Mouse (Mus musculus): ENCODE data around the gene Olfr97. TPM values are rescaled to one million over a fixed set of nuclear protein-coding genes. Genes with fewer than 3 reads are reported as not detected.
"Not testable (repeated sequence)": the region's sequence is repeated elsewhere in the genome, so short reads cannot be mapped to it uniquely, and the experiment has no call there.

Olfr97 gene
- total RNA-seq (2021) = not detected
- long read RNA-seq, experiment 1 = 0 reads
- long read RNA-seq, experiment 2 = 0 reads

DNA sequence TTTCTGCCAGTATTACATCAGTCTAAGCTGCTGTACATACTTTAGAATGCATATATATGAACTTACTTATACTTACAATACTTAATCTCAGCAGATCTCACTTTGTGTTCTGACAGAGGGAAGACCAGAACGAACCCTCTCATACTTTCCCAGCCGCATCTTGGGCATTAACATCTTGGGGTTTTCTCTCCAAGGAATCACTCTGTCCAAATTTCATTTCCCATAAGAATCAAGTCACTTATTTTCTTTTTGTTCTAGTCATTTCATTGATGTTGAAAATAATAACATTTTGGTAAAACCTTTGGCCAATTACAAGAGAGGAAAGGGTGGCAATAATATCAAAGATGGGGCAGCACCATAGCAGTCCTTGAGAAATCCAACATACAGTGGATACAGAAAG, at the start of gene Olfr97:
Gene Olfr97, minus strand, starts transcription at position 101 of the 400 bp plus-strand sequence.
- intact Hi-C loops (cut with DNase I); DNase-seq: not testable (repeated sequence)

DNA sequence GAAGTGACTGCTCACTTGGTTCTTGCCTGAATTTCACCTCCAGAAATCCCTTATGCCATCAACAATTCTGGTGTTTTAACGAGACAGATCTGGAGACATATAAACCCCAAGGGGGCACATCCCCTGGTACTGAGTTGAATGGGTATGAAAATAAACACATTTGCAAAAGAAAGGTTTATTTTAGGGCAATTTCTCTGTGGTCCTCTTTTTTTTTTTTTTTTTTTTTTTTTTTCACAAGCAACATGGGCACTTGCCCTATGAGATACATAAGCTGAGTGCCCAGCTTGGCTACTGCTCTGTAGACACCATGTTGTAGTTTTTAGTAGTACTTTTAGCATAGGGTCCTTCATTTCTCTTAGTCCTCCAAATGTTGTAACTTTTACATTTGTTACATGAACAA, 46.2 kb upstream of the Olfr97 start, which contains the start of gene Olfr99:
Gene Olfr99, minus strand, starts transcription at position 101 of the 400 bp plus-strand sequence.
- intact Hi-C loops (cut with DNase I) = no loop called here
- DNase-seq = no peak

DNA sequence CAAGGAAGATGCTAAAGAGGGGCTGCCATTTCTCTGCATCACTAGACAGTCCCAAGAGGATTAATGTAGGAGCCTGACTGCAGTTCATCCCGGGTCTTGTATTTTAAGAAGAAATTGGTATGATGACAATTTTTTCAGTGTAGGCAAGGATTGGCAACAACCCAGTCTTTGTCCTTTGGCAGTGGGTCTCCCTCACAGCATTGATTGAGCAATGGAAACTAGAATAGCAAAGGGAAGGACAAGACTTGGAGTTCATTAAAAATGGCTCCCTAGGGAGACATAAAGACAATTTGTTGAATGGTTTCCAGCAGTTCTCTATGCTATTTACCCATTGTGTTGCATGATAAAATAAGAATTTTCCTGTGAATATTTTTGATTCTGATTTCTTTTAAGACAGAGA, 43.2 kb upstream of the Olfr97 start:
- intact Hi-C loops (cut with DNase I) = no loop called here
- DNase-seq = no peak

DNA sequence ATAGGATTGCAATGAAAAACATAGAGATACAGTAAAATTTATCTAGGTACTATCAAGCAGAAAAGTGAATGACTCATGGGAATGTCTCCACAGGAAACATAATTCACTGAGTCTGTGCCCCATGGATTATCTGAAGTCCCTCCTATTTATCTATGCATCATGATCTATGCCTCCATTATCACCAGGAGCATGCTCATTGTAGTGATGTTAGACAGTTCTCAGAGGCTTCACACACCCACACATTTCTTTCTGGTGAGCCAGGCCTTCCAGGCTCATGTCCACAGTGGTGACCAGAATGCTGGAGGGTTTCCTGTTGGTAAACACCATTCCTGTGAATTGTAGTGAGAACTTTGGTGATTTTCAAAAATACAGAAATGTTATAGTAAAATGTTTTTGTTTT, 39.4 kb upstream of the Olfr97 start:
- intact Hi-C loops (cut with DNase I) = no loop called here
- no peak for DNase-seq

DNA sequence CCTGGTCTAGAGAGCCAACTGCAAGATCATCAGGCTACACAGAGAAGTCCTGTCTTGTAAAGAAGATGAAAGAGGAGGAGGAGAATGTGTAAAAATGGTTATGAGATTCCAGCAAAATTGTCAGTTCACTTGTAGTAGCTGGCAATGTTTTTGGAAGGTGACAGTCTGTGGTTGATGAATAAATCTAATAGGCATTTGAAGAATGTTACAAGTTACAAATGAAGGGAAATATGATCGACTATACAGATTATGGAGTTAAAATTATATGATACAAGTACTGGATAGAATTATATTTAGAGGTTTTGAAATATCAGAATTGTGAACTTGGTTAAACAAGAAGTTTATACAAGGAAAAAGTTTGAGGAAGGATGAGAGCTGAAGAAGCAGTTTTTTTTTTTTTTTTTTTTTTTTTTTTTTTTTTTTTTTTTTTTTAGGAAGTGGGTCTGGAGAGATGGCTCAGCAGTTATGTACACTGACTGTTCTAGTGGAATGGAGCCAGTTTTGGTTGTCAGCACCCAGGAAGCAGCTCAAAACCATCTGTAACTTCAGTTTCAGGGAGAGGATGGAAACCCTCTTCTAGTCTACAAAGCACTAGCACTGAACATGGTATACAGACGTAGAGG, 38.6 kb upstream of the Olfr97 start:
- intact Hi-C loops (cut with DNase I) = no loop called here
- no peak for DNase-seq

DNA sequence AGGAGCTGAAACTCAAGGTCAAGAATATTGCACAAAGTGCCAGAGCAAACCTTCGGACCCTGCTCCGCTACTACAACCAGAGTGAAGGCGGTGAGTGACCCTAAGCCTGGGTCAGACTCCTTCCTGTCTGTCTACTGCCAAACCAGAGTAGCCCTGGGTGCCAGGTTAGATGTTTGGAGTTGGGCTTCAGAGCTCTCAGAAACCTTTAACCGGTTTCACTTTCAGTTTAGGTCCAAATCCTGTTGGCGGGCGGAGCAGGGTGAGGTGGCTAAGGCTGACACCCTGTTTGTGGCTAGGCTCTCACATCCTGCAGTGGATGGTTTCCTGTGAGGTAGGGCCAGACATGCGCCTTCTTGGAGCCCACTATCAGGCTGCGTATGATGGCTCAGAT, 33.6 kb upstream of the Olfr97 start:
- DNase-seq = peak; percentile 15 to 53
- intact Hi-C loops (cut with DNase I) = no loop called here

DNA sequence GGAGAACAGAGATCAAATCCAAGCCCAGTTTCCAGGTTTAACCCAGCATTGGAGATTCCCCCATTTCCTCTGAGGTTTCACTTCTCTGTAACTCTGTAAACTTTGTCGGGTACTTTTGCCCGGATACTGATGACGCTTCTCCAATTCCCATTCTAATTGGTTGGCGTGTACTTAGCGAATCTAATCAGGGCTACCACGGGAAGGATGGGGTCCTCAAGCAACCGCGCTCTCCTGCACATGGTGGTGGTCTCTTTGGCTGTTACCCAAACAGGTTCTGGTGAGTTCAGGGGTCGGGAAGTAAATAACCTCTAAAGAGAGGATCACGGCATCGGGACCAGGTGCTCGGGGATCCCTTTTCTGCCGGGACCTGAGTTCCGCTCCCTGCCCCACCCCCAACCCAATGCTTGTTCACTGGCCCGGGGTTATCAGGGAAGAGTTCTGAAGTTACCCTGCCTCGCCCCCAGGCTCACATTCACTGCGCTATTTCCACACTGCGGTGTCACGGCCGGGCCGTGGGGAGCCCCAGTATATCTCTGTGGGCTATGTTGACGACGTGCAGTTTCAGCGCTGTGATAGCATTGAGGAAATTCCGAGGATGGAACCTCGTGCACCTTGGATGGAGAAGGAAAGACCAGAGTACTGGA, 33.0 kb upstream of the Olfr97 start, which contains the start of gene H2-M3:
Gene H2-M3, plus strand, starts transcription at position 163 of the 644 bp plus-strand sequence.
- peak; percentile 74 to 83 for DNase-seq
- intact Hi-C loops (cut with DNase I) = no loop called here

DNA sequence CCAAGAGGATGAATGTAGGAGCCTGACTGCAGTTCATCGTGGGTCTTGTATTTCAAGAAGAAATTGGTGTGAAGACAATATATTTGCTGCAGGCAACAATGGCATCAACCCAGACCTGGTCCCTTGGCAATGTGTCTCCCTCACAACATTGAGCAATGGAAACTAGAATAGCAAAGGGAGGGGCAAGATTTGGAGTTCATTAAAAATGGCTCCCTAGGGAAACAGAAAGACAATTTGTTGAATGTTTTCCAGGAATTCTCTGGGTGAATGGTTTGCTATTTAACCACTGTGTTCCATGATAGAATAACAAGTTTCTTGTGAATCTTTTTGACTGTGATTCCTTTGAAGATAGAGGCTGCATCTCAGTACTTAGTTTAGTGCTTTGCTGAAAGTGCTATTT, 26.5 kb upstream of the Olfr97 start, which contains the start of gene Olfr98:
Gene Olfr98, minus strand, starts transcription at position 124 of the 400 bp plus-strand sequence.
- intact Hi-C loops (cut with DNase I) = no loop called here
- no peak for DNase-seq

DNA sequence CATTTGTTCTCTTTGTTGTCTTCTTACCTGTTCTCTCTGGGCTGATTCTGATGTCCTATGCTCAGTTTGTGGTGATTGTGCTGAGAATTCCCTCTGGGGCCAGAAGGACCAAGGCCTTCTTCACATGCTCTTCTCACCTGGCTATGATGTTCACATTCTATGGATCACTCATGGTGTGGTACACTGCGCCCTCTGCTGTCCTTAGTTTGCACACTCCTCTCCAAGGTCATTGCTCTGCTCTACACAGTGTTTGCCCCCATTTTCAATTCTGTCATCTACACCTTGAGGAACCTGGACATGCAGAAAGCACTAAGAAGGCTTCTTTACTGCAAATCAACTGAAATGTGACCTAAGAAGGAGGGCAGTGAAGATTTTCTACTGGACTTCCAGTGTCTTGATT, 13.4 kb upstream of the Olfr97 start:
- DNase-seq = no peak
- intact Hi-C loops (cut with DNase I) = no loop called here

DNA sequence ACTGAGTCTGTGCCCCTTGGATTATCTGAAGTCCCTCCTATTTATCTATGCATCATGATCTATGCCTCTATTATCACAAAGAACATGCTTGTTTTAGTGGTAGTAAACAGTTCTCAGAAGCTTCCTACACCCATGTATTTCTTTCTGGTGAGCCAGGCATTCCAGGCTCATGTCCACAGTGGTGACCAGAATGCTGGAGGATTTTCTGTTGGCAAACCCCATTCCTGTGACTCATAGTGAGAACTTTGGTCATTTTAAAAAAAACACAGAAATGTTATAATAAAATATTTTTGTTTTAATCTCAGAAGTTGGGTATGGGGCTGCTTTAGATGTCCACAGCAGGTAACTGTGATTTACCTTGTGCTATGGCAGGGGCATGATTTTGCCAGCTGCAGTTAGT, 12.3 kb upstream of the Olfr97 start:
- no peak for DNase-seq
- intact Hi-C loops (cut with DNase I) = no loop called here

DNA sequence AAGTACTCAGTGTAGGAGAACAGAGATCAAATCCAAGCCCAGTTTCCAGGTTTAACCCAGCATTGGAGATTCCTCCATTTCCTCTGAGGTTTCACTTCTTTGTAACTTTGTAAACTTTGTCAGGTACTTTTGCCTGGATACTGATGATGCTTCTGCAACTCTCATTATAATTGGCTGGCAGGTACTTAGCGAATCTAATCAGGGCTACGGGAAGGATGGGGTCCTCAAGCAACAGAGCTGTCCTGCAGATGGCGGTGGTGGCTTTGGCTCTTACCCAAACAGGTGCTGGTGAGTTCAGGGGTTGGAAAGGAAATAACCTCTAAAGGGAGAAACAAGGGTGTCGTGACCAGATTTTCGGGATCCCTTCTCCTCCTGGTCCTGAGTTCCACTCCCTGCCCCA, 9.6 kb upstream of the Olfr97 start:
- no peak for DNase-seq
- intact Hi-C loops (cut with DNase I) = no loop called here

DNA sequence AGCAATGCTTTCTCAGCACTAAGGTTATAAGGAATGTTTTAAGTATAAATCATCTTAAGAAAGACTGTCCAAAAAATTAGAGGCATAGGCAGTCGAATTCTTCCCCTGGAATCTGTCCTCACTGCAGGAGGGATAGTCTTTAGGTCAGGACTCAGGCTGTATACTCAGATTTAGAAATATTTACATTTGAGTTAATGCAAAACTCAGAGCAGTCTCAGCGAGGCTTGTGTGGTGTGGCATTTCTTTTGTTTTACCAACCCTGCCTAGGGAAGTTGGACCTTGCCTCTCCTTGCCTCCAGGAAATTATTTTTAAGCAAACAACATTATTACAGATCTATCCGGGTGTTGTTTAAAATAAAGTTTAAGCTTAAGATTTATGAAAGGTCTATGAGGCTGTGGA, 5.1 kb upstream of the Olfr97 start:
- no peak for DNase-seq
- intact Hi-C loops (cut with DNase I) = no loop called here

DNA sequence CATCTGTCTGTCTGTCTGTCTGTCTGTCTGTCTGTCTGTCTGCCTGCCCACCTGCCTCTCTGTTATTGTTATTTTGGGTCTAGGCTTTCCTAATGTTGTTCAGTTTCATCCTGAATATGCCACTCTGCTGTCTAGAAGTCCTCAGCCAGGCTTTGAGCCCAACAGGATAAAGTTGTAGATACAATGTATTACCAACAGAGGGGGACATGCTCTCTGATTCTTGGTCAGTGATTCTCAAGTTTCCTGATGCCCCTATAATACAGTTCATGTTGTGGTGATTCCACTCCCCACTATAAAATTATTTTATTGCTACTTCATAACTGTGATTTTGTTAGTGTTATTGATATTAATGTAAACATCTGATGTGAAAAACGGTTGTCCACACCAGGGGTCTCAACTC, 15.3 kb downstream of the Olfr97 start:
- DNase-seq = no peak
- intact Hi-C loops (cut with DNase I) = no loop called here

DNA sequence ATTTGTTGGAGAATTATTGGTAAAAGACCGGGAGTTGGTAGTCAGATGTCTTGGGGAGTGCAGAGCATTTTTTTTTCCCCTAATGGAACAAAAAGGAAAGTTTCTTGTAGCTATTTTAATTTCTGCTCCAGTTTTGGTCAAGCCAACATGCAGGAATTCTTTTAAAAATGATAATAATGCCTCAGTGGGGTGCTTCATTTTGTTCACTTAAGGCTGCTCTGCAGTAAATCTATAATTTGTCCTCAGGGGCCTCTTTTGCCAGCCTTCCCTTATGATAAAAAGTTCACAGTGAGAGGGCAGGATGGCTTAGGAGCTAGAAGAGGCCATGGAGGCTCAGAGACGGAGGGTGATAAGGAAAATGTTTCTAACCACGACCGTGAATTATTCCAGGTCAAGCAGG, 17.3 kb downstream of the Olfr97 start, which contains the start of gene Olfr96:
Gene Olfr96, plus strand, starts transcription at position 301 of the 400 bp plus-strand sequence.
- intact Hi-C loops (cut with DNase I) = no loop called here
- no peak for DNase-seq

DNA sequence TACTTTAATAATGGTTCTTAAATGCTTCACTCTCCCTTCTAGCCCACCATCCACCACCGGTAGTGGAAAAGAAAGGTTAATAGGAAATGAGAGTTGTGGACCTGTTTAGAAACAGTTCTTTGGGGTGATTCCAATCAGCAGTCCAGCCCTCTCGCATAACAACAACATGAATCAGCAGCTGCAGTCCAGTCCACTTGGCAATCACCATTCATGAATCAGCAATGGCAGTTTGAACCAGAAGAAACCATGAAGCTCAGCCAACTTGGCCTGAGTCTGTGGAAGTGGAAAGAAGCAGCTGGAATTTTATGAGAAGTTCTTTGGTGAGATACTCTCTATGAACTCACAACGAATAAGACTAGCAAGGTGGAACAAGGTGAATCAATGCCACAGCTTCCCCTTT, 18.6 kb downstream of the Olfr97 start:
- intact Hi-C loops (cut with DNase I) = no loop called here

DNA sequence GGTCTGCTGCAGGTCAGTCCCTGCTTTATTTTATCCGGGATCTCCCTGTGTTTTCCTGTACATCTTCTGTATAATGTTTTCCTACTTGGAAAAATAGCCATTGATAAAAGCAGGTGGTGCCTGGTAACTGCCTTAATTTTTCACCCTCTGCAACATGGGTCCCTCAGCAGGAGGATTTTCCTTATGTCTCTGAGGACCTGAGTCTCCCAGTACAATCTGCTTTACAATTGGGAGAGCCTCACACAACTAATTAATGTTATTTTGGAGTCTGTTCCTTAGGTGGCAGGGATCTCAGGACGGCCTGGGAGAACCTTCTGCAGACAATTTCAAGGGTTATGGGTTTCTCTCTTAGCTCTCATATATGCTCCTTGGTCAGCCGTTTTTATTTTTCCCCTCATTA, 24.1 kb downstream of the Olfr97 start, which contains the start of gene Olfr95:
Gene Olfr95, minus strand, starts transcription at position 101 of the 400 bp plus-strand sequence.
- intact Hi-C loops (cut with DNase I) = no loop called here

More for the DNA sequence above, 18.6 kb downstream of the Olfr97 start:
- peak in 1 of 2 experiments; percentile 31 for DNase-seq

DNA sequence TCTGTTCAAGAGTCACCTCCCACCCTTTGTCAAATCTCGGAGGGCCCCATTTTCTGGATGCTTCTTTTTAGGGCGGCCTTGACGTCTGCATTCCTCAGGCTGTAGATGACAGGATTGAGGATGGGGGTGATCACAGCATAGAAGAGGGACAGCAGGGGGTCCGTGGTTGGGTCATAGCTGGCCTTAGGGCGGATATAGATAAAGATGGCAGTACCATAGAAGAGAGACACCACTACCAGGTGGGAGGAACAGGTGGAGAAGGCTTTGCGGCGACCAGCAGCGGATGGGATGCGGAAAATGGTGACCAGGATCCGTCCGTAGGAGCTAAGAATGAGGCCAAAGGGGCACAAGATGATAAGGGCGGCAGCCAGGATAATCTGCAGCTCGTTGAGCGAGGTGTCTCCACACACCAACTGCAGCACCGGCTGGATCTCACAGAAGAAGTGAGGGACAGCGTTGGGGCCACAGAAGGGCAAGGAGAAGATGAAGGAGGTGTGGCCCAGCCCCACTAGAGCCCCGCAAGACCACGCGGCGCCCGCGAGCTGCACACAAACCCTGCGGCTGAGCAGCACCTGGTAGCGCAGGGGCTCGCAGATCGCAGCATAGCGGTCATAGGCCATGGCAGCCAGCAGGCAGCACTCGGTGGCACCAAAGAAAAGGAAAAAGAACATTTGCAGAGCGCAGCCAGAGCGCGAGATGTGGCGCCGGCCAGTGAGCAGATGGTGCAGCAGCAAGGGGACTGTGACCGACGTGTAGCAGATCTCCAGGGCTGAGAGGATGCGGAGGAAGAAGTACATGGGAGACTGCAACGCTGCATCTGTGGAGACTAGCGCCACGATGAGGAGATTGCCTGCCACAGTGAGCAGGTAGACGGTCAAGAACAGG, 26.0 kb downstream of the Olfr97 start:
- intact Hi-C loops (cut with DNase I) = no loop called here
- DNase-seq = no peak

More for the DNA sequence above, 24.1 kb downstream of the Olfr97 start, which contains the start of gene Olfr95:
- DNase-seq = no peak

DNA sequence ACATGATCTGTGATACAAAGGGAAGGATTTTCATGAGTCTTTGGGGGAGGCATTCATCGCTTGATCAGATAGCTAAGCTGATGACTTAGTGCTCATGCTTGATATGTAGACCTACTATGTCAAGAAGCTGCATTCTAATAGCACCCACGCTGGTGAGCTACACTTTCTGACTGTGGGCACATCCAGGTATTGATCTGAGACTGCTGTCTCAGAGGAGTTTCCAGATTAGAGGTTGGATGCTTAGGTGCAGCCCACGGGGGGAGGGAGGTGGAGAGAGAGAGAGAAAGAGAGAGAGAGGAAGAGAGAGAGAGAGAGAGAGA, 33.3 kb downstream of the Olfr97 start:
- intact Hi-C loops (cut with DNase I) = loop anchor here (1.0 kb wide), 1 partner anchor 121 kb away; no protein-coding TSS in a partner anchor
- no peak for DNase-seq

DNA sequence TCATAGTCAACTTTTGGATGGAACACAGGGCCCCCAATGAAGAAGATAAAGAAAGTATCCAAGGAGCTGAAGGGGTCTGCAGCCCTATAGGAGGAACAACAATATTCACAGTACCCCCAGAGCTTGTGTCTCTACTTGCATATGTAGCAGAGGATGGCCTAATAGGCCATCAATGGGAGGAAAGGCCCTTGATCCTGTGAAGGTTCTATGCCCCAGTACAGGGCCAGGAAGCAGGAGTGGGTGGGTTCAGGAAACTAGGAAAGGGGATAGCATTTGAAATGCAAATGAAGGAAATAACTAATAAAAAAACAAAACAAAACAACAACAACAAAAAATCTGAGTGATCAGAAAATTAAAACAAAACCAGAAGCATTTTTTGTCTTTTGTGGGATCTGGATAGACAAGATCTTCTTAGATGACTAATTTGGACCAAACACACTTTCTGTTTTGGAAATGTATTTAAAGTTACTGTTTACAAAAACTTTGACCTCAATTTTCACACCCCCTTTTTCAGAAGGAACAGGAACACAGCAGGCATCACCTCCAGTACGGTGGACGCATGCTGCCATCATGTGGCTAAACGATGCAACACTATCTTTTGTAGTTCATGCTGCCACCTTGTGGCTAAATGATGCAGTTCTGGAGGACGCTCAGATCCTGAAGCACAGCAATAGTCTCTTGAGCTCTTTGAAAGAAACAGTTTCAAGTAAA, 33.8 kb downstream of the Olfr97 start:
- intact Hi-C loops (cut with DNase I) = no loop called here
- DNase-seq = peak; percentile 52 to 60

DNA sequence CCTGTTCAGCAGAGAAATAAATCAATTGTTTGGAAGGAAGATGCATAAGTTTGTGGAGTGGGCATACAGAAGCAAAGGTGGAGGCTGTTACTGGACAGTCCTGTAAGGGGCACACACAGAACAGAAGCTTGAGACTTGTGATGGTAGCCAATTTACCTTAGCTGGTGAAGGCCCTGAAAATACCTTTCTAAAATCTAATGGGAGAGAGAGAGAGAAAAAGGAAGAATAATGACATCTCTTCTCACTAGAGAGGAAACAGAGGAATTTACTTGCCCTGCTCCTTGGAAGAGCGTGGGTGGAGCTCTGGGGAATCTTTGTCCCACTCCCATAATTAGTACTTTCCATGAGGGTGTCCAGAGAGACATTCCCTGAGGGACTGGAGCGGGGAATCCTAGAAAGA, 36.2 kb downstream of the Olfr97 start, which contains the start of gene Olfr94:
Gene Olfr94, minus strand, starts transcription at position 101 of the 400 bp plus-strand sequence.
- intact Hi-C loops (cut with DNase I) = no loop called here
- no peak for DNase-seq
